Mouse (Mus musculus): Measurements from ENCODE around the gene Nrbf2. TPM values are rescaled to one million over a fixed set of nuclear protein-coding genes. Genes with fewer than 3 reads are reported as not detected.
A peak's percentile ranks its signal among the peaks of the same experiment; 100 is the strongest.

The Nrbf2 gene
- total RNA-seq, 2 experiments from 2014 or later: 2.8 to 27.2 TPM

- ATAC-seq (replicated peaks; ENCODE audit: low FRiP score, poor library complexity, severe bottlenecking): peak; percentile 27; the same call in 1 of the 2 replicates
Observed at GRCm38 (mm10) chr10:67296482-67297152, 11.5 kb upstream of the Nrbf2 start.

GRCm38 (mm10) chr10:67295938-67296466, 10.9 kb upstream of the Nrbf2 start:
- no peak for ATAC-seq (replicated peaks; ENCODE audit: low FRiP score, poor library complexity, severe bottlenecking)

GRCm38 (mm10) chr10:67295331-67295730, 10.2 kb upstream of the Nrbf2 start:
- no peak for ATAC-seq (replicated peaks; ENCODE audit: low FRiP score, poor library complexity, severe bottlenecking)

- no peak for ATAC-seq (replicated peaks; ENCODE audit: low FRiP score, poor library complexity, severe bottlenecking)
Observed at GRCm38 (mm10) chr10:67291087-67291486, 6.0 kb upstream of the Nrbf2 start.

GRCm38 (mm10) chr10:67290622-67291021, 5.5 kb upstream of the Nrbf2 start:
- no peak for ATAC-seq (replicated peaks; ENCODE audit: low FRiP score, poor library complexity, severe bottlenecking)

- ATAC-seq (replicated peaks; ENCODE audit: low FRiP score, poor library complexity, severe bottlenecking): no peak
Observed at GRCm38 (mm10) chr10:67287877-67288276, 2.8 kb upstream of the Nrbf2 start.

GRCm38 (mm10) chr10:67284761-67285175, 337 bp downstream of the Nrbf2 start:
- peak; percentile 82 for ATAC-seq (replicated peaks; ENCODE audit: low FRiP score, poor library complexity, severe bottlenecking)

GRCm38 (mm10) chr10:67284311-67284710, 794 bp downstream of the Nrbf2 start:
- ATAC-seq (replicated peaks; ENCODE audit: low FRiP score, poor library complexity, severe bottlenecking): peak; percentile 18

GRCm38 (mm10) chr10:67283516-67283915, 1.6 kb downstream of the Nrbf2 start:
- no peak for ATAC-seq (replicated peaks; ENCODE audit: low FRiP score, poor library complexity, severe bottlenecking)

GRCm38 (mm10) chr10:67282531-67282930, 2.6 kb downstream of the Nrbf2 start:
- ATAC-seq (replicated peaks; ENCODE audit: low FRiP score, poor library complexity, severe bottlenecking): no peak

- ATAC-seq (replicated peaks; ENCODE audit: low FRiP score, poor library complexity, severe bottlenecking): no peak
Observed at GRCm38 (mm10) chr10:67281852-67282251, 3.3 kb downstream of the Nrbf2 start.

GRCm38 (mm10) chr10:67275916-67276315, 9.2 kb downstream of the Nrbf2 start:
- no peak for ATAC-seq (replicated peaks; ENCODE audit: low FRiP score, poor library complexity, severe bottlenecking)

GRCm38 (mm10) chr10:67264852-67265251, 20.3 kb downstream of the Nrbf2 start:
- 0 out of 2 replicates have a peak, but pooled peaks have one; percentile 54 for ATAC-seq (replicated peaks; ENCODE audit: low FRiP score, poor library complexity, severe bottlenecking)

GRCm38 (mm10) chr10:67253115-67253514, 32.0 kb downstream of the Nrbf2 start:
- ATAC-seq (replicated peaks; ENCODE audit: low FRiP score, poor library complexity, severe bottlenecking): no peak

- no peak for ATAC-seq (replicated peaks; ENCODE audit: low FRiP score, poor library complexity, severe bottlenecking)
Observed at GRCm38 (mm10) chr10:67252353-67252752, 32.8 kb downstream of the Nrbf2 start.

GRCm38 (mm10) chr10:67250846-67251245, 34.3 kb downstream of the Nrbf2 start:
- ATAC-seq (replicated peaks; ENCODE audit: low FRiP score, poor library complexity, severe bottlenecking): no peak

- ATAC-seq (replicated peaks; ENCODE audit: low FRiP score, poor library complexity, severe bottlenecking): no peak
Observed at GRCm38 (mm10) chr10:67249486-67249885, 35.6 kb downstream of the Nrbf2 start.

- peak; percentile 73 for ATAC-seq (replicated peaks; ENCODE audit: low FRiP score, poor library complexity, severe bottlenecking)
Observed at GRCm38 (mm10) chr10:67247145-67247544, 38.0 kb downstream of the Nrbf2 start.

- ATAC-seq (replicated peaks; ENCODE audit: low FRiP score, poor library complexity, severe bottlenecking): no peak
Observed at GRCm38 (mm10) chr10:67230439-67230838, 54.7 kb downstream of the Nrbf2 start.

- no peak for ATAC-seq (replicated peaks; ENCODE audit: low FRiP score, poor library complexity, severe bottlenecking)
Observed at GRCm38 (mm10) chr10:67226543-67226942, 58.6 kb downstream of the Nrbf2 start.

- ATAC-seq (replicated peaks; ENCODE audit: low FRiP score, poor library complexity, severe bottlenecking): no peak
Observed at GRCm38 (mm10) chr10:67226109-67226508, 59.0 kb downstream of the Nrbf2 start.

- no peak for ATAC-seq (replicated peaks; ENCODE audit: low FRiP score, poor library complexity, severe bottlenecking)
Observed at GRCm38 (mm10) chr10:67225528-67225927, 59.6 kb downstream of the Nrbf2 start.

All from erythroid progenitor cell, adult 5-6 weeks (primary cell).